Mouse (Mus musculus) G1E (cell line): Measurements from ENCODE around the gene Suz12.

ENCODE experiments used
- CTCF ChIP-seq: IDR thresholded peaks from 2 replicates; pipeline ENCODE4 v1.5.1; 2012; ENCODE audit warnings: low read depth, low read length, inconsistent platforms, mixed read lengths
- TAL1 ChIP-seq: conservative IDR thresholded peaks from 2 replicates; pipeline ENCODE4 v1.6.1; 2012; ENCODE audit warnings: low read depth, low read length, inconsistent platforms, mixed read lengths

DNA sequence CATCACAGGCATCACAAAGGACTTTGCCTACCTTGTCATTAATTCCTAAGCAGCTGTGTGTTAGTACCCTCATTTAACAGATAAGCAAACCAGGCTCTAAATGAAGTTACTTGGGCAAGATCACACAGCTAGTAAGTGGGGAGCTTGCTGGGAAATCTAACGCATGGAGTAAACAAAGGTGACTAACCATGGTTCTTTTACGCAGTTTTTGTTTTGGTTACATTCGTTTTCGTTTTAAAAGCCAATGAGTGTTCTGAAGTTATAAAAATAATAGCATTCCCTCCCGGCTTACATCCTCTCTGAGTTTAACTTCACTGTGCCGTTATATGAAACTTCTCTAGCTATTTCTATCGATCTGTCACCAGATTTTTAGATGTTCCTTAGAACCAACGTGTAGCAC, 19.8 kb upstream of the Suz12 start:
- TF ChIP-seq TAL1 (no peak), CTCF (no peak)
